Mouse (Mus musculus) embryonic fibroblast, embryonic 13.5 days (primary cell): ENCODE data around the gene Chst15.

Experiments used
- CTCF ChIP-seq: IDR thresholded peaks from 2 replicates; pipeline ENCODE4 v1.5.1; 2011; ENCODE audit warnings: mild to moderate bottlenecking, control low read depth, low read length, moderate library complexity, borderline replicate concordance; ENCODE audit not compliant: insufficient read depth
- POLR2A ChIP-seq: IDR thresholded peaks from 2 replicates; pipeline ENCODE4 v1.6.1; 2011; ENCODE audit warnings: low read depth, mild to moderate bottlenecking, control low read depth, low read length, moderate library complexity

DNA sequence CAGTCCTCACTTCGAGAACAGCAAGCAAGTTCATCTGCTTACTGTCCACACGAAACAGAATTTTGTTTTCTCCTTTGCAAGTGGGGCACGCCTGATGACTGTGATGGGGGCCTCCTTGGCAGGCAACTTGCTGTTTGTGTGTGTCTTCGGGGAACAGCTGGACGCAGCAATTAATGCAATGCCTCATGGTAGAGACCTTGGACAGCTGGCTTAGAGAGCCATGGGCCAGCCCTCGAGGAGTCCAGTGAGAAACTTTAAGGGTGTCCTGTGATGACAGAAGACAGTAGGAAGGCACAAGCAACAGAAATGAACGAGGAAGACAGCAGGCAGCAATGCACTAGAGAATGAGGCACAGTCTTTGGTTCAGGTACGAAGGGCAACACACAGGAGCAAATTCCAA is 46.7 kb downstream of the Chst15 start:
- TF ChIP-seq CTCF = no peak
- no peak for TF ChIP-seq POLR2A
